ENCODE assay signal across 11 mouse cellular contexts in genomic region chr19:55792571-55792970, GRCm38 (mm10). TPM values are rescaled to one million over a fixed set of nuclear protein-coding genes. Genes with fewer than 3 reads are reported as not detected.
DNase-seq lines count a peak whose midpoint lies in the region; ATAC-seq and TF ChIP-seq lines count a peak whose summit lies in the region.
"Had no signal": no experiment of that assay in that cellular context is flagged by ENCODE, and none has a peak within 500 bp of the region (broad histone marks: within the 10 kb centered on the region; RNA-seq: fewer than 3 reads in every experiment).

No protein-coding gene starts in this region.

- 11% methylated on average over 5 of the region's 5 CpGs for WGBS in lung, adult 2 months
- WGBS in stomach, postnatal 0 days = 32% methylated on average over 5 of the region's 5 CpGs

- peak overlapping the region; percentile 49; the same call in 1 of the 2 replicates for H3K27ac ChIP-seq in stomach, postnatal 0 days (replicated peaks)
- H3K27ac ChIP-seq: hindbrain, embryonic 10.5 days; liver, embryonic 14.5 days had no signal

- H3K36me3 ChIP-seq in stomach, postnatal 0 days (ENCODE audit: control insufficient read depth, insufficient read depth, low read length) = no peaks in the 10 kb centered on the region

- TF ChIP-seq CTCF in lung, adult 2 months (IDR thresholded peaks at IDR 0.05; ENCODE audit: insufficient read depth, low read length) = no peak
- TF ChIP-seq CTCF in stomach, postnatal 0 days (IDR thresholded peaks at IDR 0.05; ENCODE audit: low read depth) = no peak

- no peaks in the 10 kb centered on the region for H3K27me3 ChIP-seq in stomach, postnatal 0 days (ENCODE audit: control insufficient read depth, insufficient read depth, low read length)

- no peak for TF ChIP-seq EP300 in stomach, postnatal 0 days (optimal IDR thresholded peaks at IDR 0.05)

- no peak for DNase-seq in lung, adult 2 months
- no peak for DNase-seq in lung, postnatal 36 days
- peak; percentile 73 for DNase-seq in ES-CJ7 (ENCODE audit: low read depth, low spot score)
- DNase-seq in stomach, postnatal 0 days (ENCODE audit: low spot score) = no peak
- DNase-seq in heart, adult 9 months (ENCODE audit: low spot score in 2 of 2) = no peak
- no peak for DNase-seq in heart, adult 18-20 months
- DNase-seq: gastrocnemius, postnatal 25 days had no signal

- H3K4me1 ChIP-seq in lung, adult 2 months (ENCODE audit: control insufficient read depth, insufficient read depth, low read length) = peaks cover 16% of the 10 kb centered on the region
- peaks cover 19% of the 10 kb centered on the region for H3K4me1 ChIP-seq in stomach, postnatal 0 days (replicated peaks; ENCODE audit: control insufficient read depth, insufficient read depth)

- peak overlapping the region; percentile 58 for H3K4me3 ChIP-seq in lung, adult 2 months (replicated peaks; ENCODE audit: extremely low read depth, low read depth, low read length)
- no peak overlapping the region for H3K4me3 ChIP-seq in stomach, postnatal 0 days (ENCODE audit: low read depth, low read length)
- H3K4me3 ChIP-seq: hindbrain, embryonic 10.5 days had no signal

- no peak overlapping the region for H3K9ac ChIP-seq in stomach, postnatal 0 days (ENCODE audit: low read length)
- H3K9ac ChIP-seq: liver, embryonic 14.5 days had no signal

- 0 out of 2 replicates have a peak, but pooled peaks have one; percentile 11 for ATAC-seq in granulocyte monocyte progenitor cell, adult 5-6 weeks (replicated peaks; ENCODE audit: poor library complexity, severe bottlenecking)
- ATAC-seq in stomach, postnatal 0 days (ENCODE audit: low FRiP score, low TSS enrichment) = no peak
- no peak for ATAC-seq in erythroblast, adult 5-6 weeks (replicated peaks; ENCODE audit: low FRiP score, poor library complexity, severe bottlenecking)

- TF ChIP-seq POLR2A in lung, adult 2 months (IDR thresholded peaks at IDR 0.05; ENCODE audit: borderline replicate concordance, extremely low read depth, low read depth, low read length) = no peak

- no peak overlapping the region for H3K4me2 ChIP-seq in stomach, postnatal 0 days (replicated peaks; ENCODE audit: low read depth)

- H3K9me3 ChIP-seq in stomach, postnatal 0 days (ENCODE audit: control insufficient read depth, low read length) = no peaks in the 10 kb centered on the region
- H3K9me3 ChIP-seq: hindbrain, embryonic 10.5 days had no signal

RNA-seq across cellular contexts. Expression of gene Tcf7l2, which starts 51.0 kb away (rescaled TPM):
- 18.5 and 19.9 TPM in 2 replicates for polyA plus RNA-seq in lung, adult 2 months (2012; rRNA removed)
- total RNA-seq in granulocyte monocyte progenitor cell, adult 5-6 weeks (2014; fragmentation: Nextera tagmentation) = 9.3 and 11.7 TPM in 2 replicates
- total RNA-seq in granulocyte monocyte progenitor cell, adult 5-6 weeks (2017) = 0.73 and 2.9 TPM in 2 replicates
- 40.6 and 41.7 TPM in 2 replicates for polyA plus RNA-seq in stomach, postnatal 0 days (2015; fragmentation: Nextera tagmentation; extraction: Ambion mirVana)
- 2.3 and 3.5 TPM in 2 replicates for total RNA-seq in erythroblast, adult 5-6 weeks (2015; ENCODE audit: low replicate concordance)
- 0.68 and 1.5 TPM in 2 replicates for total RNA-seq in erythroblast, adult 5-6 weeks (2017; ENCODE audit: low replicate concordance)
- total RNA-seq in heart, adult 18-20 months (2021) = 10 to 100 TPM; 11.9 to 13.2 TPM
